ENCODE assay signal across 17 mouse cellular contexts in the genomic region with DNA sequence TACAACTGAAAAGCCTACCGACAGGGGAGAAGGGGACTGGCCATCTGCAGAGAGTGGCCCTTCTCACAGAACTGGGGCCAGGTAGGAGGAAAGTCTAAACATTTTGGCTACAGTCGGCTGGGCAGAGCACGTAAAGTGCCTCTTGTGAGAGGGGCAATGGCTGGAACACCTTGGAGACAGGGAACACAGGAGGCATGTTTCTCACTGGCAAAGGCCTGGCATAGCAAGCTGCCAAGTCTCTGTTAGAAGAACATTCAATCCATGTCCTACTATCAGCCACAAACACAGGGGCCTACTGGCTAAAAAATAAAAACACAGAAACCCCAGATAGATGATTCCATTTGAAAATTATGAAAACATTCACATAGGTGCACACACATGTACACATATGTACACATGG.
A peak's percentile ranks its signal among the peaks of the same experiment; 100 is the strongest.
DNase-seq lines count a peak whose midpoint lies in the region; ATAC-seq and TF ChIP-seq lines count a peak whose summit lies in the region.
"Had no signal": no experiment of that assay in that cellular context is flagged by ENCODE, and none has a peak within 500 bp of the region (broad histone marks: within the 10 kb centered on the region; RNA-seq: fewer than 3 reads in every experiment).

No protein-coding gene starts in this region.

- no peak overlapping the region for H3K4me2 ChIP-seq in midbrain, postnatal 0 days (ENCODE audit: low read depth, low read length, poor library complexity, severe bottlenecking)
- H3K4me2 ChIP-seq: embryonic facial prominence, embryonic 12.5 days; forebrain, embryonic 13.5 days; forebrain, embryonic 15.5 days had no signal

- H3K27me3 ChIP-seq in midbrain, postnatal 0 days (ENCODE audit: insufficient read depth, low read length): no peaks in the 10 kb centered on the region
- H3K27me3 ChIP-seq: embryonic facial prominence, embryonic 12.5 days; forebrain, embryonic 13.5 days; forebrain, embryonic 15.5 days had no signal

- H3K4me3 ChIP-seq in layer of hippocampus, adult 2 months: no peak overlapping the region
- no peak overlapping the region for H3K4me3 ChIP-seq in midbrain, postnatal 0 days (ENCODE audit: low read depth, low read length)
- H3K4me3 ChIP-seq: embryonic facial prominence, embryonic 10.5 days; embryonic facial prominence, embryonic 12.5 days; forebrain, embryonic 13.5 days; forebrain, embryonic 15.5 days had no signal

- ATAC-seq in midbrain, postnatal 0 days (ENCODE audit: low FRiP score): no peak
- ATAC-seq: forebrain, embryonic 13.5 days; forebrain, embryonic 15.5 days; forebrain, postnatal 0 days had no signal

- peak; percentile 51 to 52 for DNase-seq in cerebellum, postnatal 10 days
- DNase-seq in cerebellum, adult 9-10 months: no peak
- DNase-seq in kidney, postnatal 25 days: peak; percentile 42 to 62
- DNase-seq in kidney, adult 11 months: no peak
- no peak for DNase-seq in layer of hippocampus, adult 2 months (ENCODE audit: low spot score in 2 of 2)
- DNase-seq in layer of hippocampus, adult 9-10 months (ENCODE audit: low spot score): no peak
- DNase-seq in midbrain, postnatal 0 days (ENCODE audit: low spot score): no peak
- DNase-seq: adrenal gland, adult 2 months; adrenal gland, postnatal 10 days; adrenal gland, postnatal 25 days; cerebellum, adult 11-12 months; cerebellum, adult 8-10 months; forebrain, postnatal 0 days had no signal

- no peak overlapping the region for H3K9ac ChIP-seq in midbrain, postnatal 0 days (replicated peaks; ENCODE audit: low read length, poor library complexity, severe bottlenecking)
- H3K9ac ChIP-seq: embryonic facial prominence, embryonic 12.5 days; forebrain, embryonic 13.5 days; forebrain, embryonic 15.5 days; forebrain, postnatal 0 days had no signal

- no peaks in the 10 kb centered on the region for H3K9me3 ChIP-seq in midbrain, postnatal 0 days (ENCODE audit: low read length)
- H3K9me3 ChIP-seq: embryonic facial prominence, embryonic 12.5 days; forebrain, embryonic 13.5 days; forebrain, embryonic 15.5 days had no signal

- no peaks in the 10 kb centered on the region; the same call in 1 of the 2 replicates for H3K4me1 ChIP-seq in midbrain, postnatal 0 days (ENCODE audit: insufficient read depth, low read length)
- H3K4me1 ChIP-seq: embryonic facial prominence, embryonic 10.5 days; embryonic facial prominence, embryonic 12.5 days; forebrain, embryonic 13.5 days had no signal

- no peak for TF ChIP-seq CTCF in layer of hippocampus, adult 2 months (conservative IDR thresholded peaks at IDR 0.05)
- TF ChIP-seq CTCF in midbrain, postnatal 0 days (IDR thresholded peaks at IDR 0.05): no peak

- WGBS in midbrain, postnatal 0 days: 91% methylated on average over 3 of the region's 3 CpGs

- peak overlapping the region; percentile 25; the same call in 1 of the 2 replicates for H3K27ac ChIP-seq in layer of hippocampus, adult 2 months
- H3K27ac ChIP-seq in midbrain, postnatal 0 days (ENCODE audit: low read depth, low read length): no peak overlapping the region
- H3K27ac ChIP-seq: embryonic facial prominence, embryonic 10.5 days; embryonic facial prominence, embryonic 12.5 days; forebrain, embryonic 13.5 days; forebrain, embryonic 15.5 days had no signal

- H3K36me3 ChIP-seq in midbrain, postnatal 0 days (ENCODE audit: insufficient read depth, low read length): no peaks in the 10 kb centered on the region
- H3K36me3 ChIP-seq: embryonic facial prominence, embryonic 10.5 days; embryonic facial prominence, embryonic 12.5 days; forebrain, embryonic 15.5 days had no signal

Comparison
In these comparisons a context has a peak if more than half of its experiments do, and no peak if none do; other contexts are left out.
1. DNase-seq: peak in cerebellum, postnatal 10 days (2 of 2) and kidney, postnatal 25 days (2 of 2); none in cerebellum, adult 9-10 months (single experiment), kidney, adult 11 months (single experiment), layer of hippocampus, adult 2 months (0 of 2), layer of hippocampus, adult 9-10 months (single experiment) and midbrain, postnatal 0 days (single experiment).